Mouse (Mus musculus): ENCODE measurements around the gene Ephx3.

Ephx3 gene

DNA sequence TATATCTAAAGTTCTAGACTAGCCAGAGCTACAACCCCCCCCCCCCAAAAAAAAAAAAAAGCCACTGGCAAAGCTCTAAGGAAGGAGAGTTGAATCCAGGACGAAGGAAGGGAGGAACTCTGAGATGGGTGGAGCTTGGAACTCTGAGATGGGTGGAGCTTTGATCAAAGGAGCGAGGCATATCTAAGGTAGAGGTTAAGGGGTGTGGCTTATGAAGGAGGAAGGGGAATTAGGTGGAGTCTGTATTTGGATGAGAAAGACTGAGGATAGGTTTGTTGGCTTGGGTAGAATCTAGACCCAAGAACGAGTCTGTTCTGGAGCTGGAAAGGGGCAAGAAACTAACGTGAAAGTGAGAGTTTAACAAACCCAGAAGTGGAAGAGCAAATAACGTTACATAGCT is 501 bp upstream of the Ephx3 start:
- TF ChIP-seq GATA4 (IDR thresholded peaks at IDR 0.05; ENCODE audit: insufficient replicate concordance, low read length): no peak

DNA sequence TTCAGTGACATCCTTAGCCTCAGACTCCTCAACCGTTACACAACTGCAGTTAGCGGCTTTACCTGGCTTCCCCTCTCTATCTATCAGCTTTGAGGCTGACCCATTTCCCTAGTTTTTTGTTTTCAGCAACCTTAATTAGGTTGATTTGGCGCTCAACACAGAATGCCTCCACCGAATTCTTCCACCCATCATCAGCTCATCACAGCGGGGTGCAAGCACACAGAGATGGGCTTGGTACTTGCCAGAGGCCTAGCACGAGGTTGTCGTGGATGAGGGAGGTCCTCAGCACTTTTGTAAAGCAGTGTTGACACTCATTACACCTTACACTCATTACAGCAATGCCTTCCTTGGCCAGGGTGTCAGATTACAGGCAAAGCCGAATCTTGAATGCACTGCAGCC is 6.3 kb downstream of the Ephx3 start:
- no peak for TF ChIP-seq GATA4 (IDR thresholded peaks at IDR 0.05; ENCODE audit: insufficient replicate concordance, low read length)

DNA sequence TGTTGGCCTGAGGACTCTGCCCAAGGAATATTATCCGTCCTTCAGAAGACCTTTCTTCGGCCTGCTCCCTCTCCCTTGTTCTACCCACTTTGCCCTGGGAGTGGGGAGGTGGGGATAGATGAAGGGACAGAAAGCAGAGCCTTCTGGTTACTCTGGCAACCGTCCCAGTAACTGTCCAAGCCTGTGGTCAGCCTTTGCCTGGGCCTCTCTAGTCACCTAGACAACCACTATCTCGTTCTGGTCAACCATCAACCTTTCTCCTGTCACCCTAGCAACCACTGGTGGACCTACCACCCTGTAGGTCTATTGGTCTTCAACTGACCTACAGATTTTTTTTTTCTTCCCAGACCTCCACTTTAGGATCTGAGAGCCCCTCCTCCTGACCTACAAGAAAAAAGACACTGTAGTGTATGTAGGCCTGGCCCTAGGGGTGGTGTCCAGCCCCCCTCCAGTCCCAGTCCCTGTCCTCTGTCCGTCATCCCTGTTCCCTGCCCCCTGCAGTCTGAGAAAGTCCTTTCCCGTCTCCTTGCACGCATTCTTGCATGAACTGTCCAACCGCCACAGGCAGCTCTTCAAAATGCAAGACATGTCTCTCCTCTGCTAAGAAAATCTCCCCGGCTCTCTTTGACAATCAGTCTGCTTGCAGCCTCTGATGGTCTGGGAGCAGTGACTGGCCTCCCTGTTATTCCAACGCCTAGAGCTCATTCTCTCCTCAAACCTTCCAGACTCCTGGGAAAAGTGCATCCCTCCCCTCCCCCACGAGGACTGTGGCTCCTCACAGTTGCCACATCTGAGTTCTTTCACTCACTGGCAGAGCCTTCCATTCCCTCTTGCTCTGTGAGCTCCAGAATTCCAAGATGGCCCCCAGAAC is 9.5 kb downstream of the Ephx3 start:
- no peak for TF ChIP-seq GATA4 (IDR thresholded peaks at IDR 0.05; ENCODE audit: insufficient replicate concordance, low read length)

DNA sequence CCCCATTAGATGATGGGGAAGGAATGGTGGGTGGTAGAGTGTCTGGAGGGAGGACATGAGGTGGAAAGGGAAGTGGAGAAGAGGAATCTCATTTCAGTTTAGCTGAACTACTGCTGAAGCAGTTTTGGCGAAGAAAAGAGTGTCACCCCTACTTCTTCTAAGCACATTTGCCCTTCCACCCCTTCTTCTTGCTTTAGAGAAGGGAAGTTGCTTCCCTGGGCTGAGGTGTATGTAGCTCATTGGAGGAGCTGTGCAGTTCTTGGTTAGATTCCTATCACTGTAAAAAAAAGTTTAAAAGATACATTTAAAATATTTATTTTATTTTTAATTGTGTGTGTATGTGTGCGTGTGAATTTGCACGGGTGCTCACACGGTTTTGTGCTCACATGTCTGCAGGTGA is 12.4 kb downstream of the Ephx3 start:
- TF ChIP-seq GATA4 (IDR thresholded peaks at IDR 0.05; ENCODE audit: insufficient replicate concordance, low read length): no peak

DNA sequence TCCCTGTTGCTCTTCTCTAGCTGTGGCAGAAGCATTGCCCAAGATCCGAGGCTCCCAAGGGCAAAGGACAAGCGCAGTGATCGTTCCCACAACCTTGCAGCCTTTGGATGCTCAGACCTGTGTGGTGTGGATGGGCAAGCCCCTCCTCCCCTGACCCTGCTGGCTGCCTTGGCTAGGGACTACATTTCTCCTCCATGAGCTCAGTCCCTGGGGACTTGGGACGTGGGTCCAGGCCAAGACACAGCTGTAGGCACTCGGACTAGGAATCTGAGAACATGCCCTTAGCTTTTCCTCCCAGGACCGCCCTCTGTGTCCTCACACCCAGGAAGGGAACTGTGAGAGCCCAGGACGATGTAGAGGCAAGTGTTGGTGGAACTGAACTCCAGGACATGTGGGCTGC is 16.2 kb downstream of the Ephx3 start:
- TF ChIP-seq GATA4 (IDR thresholded peaks at IDR 0.05; ENCODE audit: insufficient replicate concordance, low read length): no peak

DNA sequence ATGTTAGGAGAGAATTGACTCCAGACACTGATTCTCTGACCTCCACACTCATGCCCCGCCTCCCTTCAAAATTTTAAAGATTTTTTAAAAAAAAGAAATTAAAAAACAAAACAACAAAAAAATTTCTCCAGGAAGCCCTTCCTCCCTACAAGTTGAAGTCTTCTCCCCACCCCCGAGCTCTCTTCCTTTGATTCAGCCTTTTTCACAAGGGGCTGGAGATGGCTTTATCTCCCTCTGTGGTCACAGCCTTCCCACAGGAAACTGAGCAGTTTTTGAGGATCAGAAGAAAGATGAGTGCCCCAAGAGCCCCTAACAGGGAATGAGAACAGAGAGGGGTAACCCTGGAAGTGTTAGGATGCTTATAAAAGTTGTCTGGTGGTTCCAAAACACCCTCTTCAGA is 16.9 kb downstream of the Ephx3 start:
- no peak for TF ChIP-seq GATA4 (IDR thresholded peaks at IDR 0.05; ENCODE audit: insufficient replicate concordance, low read length)

DNA sequence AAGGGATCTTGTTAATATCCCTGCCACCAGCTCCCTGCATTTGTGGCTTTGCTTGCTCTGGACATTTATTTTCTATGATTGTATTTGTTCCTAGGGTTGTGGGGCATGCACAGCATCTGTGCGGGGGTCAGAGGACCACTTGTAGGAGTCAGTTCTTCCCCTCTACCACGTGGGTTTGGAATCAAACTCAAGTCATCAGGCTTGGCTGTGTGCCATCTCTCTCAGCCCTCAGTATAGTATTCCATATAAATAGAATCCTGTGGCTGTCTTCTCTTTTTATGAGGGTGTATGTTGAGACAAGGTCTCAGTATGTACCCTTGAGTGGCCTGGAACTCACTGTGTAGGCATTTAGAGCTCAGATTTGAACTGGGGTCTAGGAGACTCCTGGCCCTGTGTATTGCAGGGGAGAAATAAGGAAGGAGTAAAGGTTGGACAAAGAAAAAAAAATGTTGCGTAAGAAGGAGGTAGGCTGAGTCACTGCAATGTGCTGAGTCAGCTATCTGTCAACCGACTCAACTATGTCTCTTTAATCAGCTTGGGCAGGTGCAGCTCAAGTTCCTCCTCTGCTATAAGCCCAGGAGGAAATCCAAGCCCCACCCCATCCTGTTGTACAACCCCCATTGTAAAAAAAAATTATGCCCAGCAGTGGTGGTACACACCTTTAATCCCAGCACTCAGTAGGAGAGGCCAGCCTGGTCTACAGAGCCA is 19.7 kb downstream of the Ephx3 start:
- no peak for TF ChIP-seq GATA4 (IDR thresholded peaks at IDR 0.05; ENCODE audit: insufficient replicate concordance, low read length)

DNA sequence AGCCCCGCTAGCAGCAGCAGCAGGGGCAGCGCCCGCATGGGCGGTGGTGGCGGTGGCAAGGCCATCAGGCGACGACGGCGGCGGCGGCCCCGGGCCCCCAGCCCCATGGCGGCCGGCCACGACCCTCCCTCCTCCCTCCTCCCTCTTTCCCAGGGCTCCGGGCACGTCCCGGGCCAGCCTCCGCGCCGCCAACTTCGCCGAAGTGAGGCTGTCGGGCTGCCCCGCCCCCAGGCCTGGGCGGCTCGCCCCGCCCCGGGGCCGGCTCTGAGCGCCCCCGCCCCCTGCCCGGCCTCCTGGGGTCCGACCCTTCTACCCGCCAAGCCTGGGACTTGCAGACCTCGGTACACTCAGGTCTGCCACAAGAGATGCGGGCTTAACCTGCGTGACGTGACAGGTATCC is 22.7 kb downstream of the Ephx3 start, which contains the start of gene Notch3:
TSS of gene Notch3 (minus strand) at position 166 of the 400 bp plus-strand sequence.
- no peak for TF ChIP-seq GATA4 (IDR thresholded peaks at IDR 0.05; ENCODE audit: insufficient replicate concordance, low read length)

DNA sequence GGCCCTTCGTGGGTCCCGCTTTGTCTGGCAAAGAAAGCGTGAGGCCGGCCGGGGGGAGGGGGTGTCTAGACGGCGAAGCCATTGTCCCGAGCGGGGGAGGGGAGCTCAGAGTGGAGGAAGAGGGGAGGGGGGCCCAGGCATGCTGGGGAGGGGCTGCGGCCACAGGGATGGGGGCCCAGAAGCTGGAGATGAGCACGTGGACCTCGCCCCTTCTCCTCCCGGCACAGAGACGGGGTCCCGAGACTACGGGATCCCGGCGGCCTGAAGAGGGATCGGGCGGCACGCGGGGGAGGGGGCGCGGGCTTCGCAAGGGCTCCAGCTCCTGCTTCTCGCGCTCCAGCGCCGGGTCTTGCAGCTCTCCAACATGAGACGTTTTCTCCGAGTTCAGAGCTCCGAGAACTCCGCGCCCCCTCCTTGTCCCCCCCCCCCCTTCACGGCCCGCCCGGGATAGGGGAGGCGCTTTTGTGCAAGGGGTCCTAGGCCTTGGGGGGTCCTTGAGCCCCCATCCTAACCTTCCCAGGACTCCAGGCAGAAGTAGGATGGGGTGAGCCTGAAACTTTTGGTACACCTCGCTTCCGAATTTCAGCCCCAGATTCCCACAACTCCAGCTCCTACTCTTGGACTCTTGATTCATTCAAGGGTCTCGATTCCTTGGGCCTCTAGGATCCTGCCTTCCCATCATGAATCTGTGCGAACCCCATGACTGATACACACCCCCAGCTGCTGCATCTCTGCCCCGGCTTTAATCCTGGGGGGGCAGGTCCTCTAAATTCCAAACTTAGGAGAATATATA is 23.4 kb downstream of the Ephx3 start:
- TF ChIP-seq GATA4 (IDR thresholded peaks at IDR 0.05; ENCODE audit: insufficient replicate concordance, low read length): no peak

DNA sequence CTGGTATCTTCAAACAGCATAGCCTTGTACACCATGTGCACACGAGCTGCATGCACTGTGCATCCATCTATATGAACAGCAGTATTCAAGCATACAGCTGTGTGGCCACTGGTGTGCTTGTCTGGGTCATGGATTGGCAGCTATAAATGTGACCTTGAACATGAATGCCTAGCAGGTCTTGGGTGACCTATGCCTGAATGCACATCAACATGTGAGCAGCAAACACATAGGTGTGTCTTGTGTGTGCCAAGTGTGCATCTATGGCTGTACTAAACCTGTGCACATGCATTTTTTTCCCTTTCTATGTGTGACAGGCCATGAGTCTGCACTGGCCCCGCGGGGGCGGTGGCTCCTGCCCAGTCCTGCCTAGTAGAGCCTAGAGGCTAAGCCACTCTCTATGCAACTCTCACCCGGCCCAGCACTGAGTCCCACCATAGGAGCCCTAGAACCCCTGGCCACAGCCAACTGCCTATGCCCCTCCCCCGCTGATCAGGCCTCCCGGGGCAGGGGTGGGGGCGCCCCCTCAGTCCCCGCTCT is 24.0 kb downstream of the Ephx3 start:
- TF ChIP-seq GATA4 (IDR thresholded peaks at IDR 0.05; ENCODE audit: insufficient replicate concordance, low read length): no peak

DNA sequence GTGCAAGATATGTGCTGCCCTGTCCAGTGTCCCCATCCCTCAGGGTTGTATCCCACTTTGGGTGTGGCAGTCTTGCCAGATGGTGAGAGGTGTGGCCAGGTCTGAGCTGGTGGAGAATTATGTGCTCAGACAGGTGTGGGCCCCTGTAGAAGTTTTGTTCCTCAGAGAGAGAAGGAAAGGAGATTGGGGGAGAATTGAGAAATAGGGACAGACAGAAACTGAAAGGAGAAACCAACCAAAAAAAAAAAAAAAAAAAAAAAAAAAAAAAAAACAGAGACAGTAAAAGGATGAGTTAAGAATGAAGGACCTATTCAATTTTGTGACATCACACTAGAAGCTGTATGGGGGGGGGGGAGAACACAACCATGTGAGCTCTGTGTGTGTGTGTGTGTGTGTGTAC is 24.6 kb downstream of the Ephx3 start:
- no peak for TF ChIP-seq GATA4 (IDR thresholded peaks at IDR 0.05; ENCODE audit: insufficient replicate concordance, low read length)

DNA sequence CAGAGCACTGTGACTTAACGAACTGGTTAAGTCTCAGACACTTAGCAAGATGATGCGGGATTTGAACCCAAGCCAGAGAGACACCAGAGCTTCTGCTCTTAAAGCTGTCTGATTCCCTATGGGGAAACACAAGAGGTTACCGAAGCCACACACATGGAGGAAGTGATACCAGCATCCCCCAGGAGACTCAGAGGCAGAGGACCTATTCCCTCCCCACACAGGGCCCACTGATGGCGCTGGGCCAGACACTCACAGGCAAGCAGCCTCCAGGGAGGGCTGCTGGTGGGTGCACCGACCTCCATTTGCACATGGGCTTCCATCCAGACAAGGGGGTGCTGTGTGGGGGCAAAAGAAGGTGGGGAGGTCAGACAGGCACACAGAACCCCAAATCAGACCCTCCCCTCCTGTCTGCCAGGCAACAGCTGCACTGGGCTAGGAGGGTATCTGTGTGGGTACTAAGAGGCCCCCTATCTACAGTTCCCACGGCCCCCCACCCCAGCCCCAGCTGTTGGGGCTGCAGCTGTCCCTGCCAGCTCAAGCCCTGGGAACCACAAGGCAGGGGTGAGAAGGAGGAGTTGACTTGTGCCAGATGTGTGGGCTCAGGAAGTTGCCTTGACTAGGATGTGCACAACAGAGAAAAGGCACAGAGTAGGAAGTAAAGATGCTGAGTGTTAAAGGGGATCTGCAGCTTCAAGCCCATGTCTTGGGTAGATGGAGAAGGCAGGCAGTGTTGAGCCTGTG is 25.3 kb downstream of the Ephx3 start:
- TF ChIP-seq GATA4 (IDR thresholded peaks at IDR 0.05; ENCODE audit: insufficient replicate concordance, low read length): no peak

DNA sequence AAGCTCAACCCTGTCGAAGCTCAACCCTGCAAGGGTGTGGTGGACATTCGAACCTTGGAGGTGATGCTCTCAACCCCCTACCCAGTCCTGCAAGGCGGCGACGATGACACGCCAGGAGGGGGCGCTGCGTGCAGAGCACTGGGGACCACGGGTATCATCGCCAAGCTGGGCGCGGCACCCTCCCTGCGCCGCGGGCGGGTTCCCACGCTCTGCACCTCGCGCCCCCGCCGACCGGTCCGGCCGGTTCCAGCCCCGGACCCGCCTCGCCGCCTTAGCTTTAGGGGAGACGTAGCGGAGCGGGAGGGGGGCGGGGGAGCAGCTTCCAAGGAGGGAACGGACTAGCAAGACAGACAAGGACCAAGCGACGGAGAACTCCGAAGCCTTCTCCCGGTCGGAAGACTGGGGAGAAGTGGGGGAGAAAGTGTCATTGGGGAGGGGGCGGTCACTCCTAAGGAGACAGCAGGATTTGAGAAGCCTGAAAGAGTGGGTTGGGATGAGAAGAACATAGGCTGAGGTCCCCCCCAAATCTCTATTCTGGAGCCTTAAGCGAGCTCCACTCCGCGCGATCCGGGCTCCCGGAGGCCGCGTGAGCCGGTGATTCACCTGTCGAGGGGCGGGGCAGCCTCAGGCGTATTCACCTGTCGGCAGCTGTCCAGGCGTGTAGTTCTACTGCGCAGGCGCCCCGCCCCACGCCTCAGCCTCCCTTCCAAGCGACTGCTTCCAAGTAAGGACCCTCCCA is 27.1 kb downstream of the Ephx3 start:
- no peak for TF ChIP-seq GATA4 (IDR thresholded peaks at IDR 0.05; ENCODE audit: insufficient replicate concordance, low read length)

DNA sequence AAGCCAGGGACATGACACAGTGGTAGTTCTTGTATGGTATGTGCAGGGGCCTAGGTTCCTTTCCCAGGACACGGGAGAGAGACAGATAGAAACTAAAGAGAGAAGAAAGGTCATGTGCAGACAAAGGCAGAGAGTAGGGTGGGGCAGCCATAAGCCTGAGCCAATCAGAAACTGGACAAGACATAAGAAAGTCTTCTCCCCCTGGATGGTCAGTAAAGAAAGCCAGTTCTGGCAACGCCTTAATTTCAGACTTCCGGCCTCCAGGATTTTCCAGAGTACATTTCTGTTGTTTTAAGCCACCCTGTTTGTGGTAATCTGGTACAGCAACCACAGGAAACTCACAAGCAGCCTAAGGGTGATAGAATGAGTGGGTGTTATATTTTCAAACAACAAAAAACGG is 28.5 kb downstream of the Ephx3 start:
- no peak for TF ChIP-seq GATA4 (IDR thresholded peaks at IDR 0.05; ENCODE audit: insufficient replicate concordance, low read length)
